Mouse (Mus musculus): ENCODE results near the gene Slfnl1. TPM values are rescaled to one million over a fixed set of nuclear protein-coding genes. Genes with fewer than 3 reads are reported as not detected.

Slfnl1 gene
- under 1 TPM; 0.56 to 0.66 TPM for total RNA-seq (2021)

DNA sequence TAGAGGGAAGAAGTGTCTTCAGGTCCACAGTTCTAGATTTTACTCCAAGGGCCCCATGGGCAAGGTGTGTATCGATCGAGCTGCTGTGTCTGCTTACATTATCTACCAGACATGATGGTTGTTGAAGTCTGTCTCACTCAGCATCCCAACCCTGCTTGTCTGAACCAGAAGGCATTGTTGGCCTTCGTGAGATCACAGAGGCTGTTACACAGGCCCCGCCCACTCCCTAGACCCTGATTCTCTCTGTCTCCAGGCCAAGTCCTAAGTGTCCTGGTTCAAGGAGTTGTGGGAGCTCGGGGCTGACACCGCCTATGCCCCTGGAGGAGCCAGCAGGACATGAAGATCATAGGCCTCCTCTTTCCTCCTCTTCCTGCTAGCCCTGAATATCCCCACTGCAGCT, at the start of gene Slfnl1:
Gene Slfnl1 (plus strand): TSS at position 246 of the 400 bp plus-strand sequence.
- no peak for DNase-seq
- intact Hi-C loops (cut with DNase I) = no loop called here

DNA sequence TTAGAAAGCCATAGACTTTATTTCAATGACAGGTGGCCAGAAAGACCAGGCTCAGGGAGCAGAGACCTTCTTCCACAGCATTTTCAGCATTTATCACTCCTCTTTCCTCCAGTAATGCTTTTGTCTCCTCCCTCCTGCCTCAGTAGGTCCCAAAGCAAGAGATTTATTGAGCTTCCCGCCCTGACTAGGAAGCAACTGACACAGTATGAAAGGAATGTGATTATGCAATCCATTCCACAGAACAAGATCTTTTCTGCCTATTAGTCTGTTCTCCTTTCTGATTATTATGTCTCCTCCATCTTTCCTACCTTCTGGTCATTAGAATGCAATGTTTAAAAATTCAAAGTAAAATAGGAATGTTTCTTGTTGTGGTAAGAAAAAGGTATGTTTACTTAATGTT, 44.3 kb upstream of the Slfnl1 start:
- DNase-seq = no peak
- intact Hi-C loops (cut with DNase I) = no loop called here

DNA sequence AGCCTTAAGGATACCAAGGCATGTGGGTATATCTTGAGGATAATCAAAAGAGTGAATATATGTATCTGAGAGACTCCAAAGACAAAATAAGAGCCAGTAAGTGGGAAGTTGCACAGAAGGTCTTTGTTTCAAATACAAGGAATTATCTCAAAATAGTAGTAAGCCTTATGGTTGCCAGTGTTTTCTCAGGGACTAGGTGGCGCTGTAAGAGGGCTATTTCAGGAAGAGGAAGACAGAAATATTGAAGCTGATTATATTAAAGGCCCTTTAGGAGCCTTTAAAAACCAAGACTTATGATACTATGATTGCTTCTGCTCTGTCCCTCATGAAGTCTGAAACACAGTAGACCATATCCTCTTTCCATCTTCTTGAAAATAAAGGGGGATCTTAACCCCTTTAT, 25.1 kb upstream of the Slfnl1 start:
- no peak for DNase-seq
- intact Hi-C loops (cut with DNase I) = no loop called here

DNA sequence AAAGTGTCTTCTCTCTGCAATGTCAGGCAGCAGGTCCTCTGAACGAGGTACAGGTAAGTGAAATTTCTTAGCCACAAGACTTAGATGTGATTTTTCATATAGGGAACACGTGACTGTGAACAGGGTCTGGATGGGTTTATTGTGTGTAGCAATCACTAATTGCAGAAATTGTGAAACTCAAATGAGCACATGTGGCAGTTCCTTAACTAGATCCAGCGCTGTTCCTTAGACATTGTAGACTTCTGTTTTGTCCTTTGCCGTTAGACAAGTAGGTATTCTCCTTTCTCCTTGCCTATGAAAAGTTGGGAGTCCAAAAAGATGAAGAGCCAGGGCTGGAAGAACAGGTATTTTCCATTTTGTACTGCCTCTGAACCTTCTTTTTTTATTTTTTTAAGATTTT, 20.8 kb upstream of the Slfnl1 start:
- no peak for DNase-seq
- intact Hi-C loops (cut with DNase I) = no loop called here

DNA sequence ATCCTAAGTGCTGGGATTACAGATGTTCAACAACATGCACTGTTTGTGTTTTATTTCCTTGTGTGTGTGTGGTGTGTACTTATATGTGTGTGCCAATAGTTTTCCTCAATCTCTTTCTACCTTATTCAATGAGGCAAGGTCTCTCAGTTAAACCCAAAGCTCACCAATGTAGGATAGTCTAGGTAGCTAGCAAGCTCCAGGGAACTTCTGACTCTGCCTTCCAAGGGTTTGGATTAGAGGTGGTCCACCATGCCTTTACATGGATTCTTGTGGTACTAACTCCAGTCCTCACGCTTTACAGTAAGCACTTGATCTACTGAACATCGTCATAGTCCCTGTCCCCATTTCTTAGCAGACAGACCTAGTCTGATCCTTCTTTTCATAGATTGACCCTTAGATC, 17.7 kb upstream of the Slfnl1 start:
- intact Hi-C loops (cut with DNase I) = no loop called here

DNA sequence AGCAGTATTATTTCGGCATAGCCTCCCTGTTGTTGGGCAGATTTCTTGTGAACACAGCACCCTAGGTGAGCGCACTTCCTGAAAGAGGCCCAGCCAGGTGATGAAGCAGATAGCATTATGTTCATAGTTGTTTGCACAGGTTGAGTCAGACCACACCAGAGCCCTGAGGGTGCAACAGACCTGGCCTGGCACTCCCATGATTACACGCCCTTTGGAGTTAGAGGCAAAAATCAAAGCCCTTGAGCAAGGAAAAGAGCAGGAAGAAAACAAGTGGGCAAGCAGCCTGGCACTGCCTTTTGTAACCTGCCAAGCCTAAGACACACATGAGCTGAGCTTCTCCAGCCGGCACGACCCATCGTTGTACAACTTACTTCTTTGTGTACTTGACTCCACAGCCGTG, 15.5 kb upstream of the Slfnl1 start:
- intact Hi-C loops (cut with DNase I) = no loop called here
- no peak for DNase-seq

More for the DNA sequence above, 17.7 kb upstream of the Slfnl1 start:
- no peak for DNase-seq

DNA sequence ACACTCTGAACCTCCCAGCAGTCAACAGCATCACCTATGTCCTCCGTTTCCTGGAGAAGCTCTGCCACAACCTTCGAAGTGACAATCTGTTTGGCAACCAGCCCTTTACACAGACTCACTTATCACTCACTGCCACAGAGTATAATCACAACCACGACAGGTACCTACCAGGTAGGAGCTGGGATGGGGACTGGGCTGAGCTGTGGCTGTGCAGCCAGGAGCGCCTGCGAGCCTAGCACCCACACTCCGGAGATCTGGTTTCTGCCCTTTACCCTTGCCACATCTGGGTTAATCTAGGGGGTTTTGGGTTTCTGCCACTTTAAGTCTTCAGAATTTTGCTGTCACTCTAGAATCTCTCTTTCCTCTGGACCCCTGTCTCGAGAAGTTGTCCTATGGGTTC, 15.1 kb upstream of the Slfnl1 start:
- DNase-seq = no peak
- intact Hi-C loops (cut with DNase I) = no loop called here

DNA sequence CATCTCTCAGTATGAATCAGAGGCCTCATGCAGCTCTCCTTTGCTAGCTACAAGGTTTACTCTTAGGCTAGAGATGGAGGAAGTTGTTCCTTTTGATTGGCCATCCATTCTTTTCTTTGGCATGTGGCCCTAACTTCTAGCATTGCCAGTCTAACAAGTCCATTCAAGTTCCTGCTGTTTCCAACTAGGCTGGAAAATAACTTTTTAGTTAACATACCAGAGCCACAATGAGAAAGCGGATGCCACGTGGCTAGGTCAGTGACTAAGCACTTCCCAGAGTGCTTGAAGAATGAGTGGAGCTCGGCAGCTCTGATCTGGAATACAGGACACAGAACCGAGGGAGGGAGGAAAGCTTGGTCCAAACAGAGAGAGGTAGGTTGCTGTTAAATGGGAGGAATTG, 14.7 kb upstream of the Slfnl1 start:
- no peak for DNase-seq
- intact Hi-C loops (cut with DNase I) = no loop called here

DNA sequence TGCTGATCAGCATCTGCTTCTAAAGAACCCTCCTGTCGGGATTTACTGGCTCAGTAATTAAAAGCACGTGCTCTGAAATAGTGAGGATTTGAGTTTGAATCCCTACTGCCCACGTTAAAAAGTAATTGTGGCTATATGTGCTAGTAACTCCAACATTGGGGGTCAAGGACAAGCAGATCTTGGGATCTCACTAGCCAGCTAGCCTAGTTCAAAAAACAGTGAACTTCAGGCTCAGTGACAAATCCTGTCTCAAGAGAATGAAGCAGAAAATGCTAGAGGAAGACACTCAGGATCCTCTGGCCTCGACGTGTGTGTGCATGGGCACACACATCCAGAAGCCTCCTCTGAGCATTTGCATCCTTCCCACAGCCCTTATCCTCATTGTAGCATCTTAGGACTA, 10.3 kb upstream of the Slfnl1 start:
- intact Hi-C loops (cut with DNase I) = no loop called here
- no peak for DNase-seq

DNA sequence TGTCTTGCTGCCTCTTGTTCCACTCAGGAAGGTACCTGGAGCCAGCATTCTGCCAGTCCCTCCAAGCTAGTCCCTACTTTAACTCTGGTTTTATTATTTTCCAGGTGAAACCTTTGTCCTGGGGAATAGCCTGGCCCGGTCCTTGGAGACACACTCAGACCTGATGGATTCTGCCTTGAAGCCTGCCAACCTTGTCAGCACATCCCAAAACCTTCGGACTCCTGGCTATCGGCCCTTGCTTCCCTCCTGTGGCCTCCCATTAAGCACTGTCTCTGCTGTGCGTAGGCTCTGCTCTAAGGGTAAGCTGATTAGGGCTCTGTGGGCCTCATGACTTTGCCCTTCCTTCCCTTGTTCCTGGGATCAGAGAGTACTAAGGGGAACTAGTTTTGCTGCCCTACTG, 9.7 kb upstream of the Slfnl1 start:
- intact Hi-C loops (cut with DNase I) = no loop called here
- no peak for DNase-seq

DNA sequence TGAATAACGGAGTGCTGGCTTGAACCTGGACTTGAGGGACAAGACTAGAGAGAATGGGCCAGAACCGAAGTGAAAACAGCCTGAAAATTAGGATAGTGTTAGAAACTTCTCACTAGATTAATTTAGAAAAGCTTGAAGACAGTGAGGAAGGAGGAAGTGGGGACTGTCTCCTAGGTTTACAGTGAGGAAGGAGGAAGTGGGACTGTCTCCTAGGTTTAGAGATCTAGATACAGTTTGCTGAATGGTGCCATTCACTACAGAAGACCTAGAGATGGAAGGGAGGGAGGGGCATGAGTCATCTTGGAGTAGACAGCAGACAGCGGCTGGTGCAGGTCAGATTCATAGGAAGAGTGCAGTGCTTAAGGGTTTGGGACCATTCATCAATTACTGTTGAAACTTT, 8.9 kb upstream of the Slfnl1 start:
- no peak for DNase-seq
- intact Hi-C loops (cut with DNase I) = no loop called here

DNA sequence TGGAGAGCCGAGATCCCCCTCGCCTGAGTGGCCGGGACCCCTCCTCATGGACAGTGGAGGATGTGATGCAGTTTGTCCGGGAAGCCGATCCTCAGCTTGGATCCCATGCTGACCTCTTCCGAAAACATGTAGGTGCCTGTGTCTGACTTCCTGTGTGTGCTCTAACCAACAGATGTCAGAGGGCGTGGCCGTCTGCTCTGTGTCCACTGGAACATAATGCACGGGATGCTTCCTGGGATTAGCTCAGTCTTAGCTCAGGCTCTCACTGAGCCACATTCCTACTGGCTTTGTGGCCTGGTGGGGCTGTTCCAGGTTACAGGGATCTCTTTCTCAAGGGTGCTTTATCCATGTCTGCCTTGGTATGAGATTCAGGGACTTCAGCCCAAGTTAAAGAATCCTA, 3.9 kb upstream of the Slfnl1 start:
- intact Hi-C loops (cut with DNase I) = no loop called here

DNA sequence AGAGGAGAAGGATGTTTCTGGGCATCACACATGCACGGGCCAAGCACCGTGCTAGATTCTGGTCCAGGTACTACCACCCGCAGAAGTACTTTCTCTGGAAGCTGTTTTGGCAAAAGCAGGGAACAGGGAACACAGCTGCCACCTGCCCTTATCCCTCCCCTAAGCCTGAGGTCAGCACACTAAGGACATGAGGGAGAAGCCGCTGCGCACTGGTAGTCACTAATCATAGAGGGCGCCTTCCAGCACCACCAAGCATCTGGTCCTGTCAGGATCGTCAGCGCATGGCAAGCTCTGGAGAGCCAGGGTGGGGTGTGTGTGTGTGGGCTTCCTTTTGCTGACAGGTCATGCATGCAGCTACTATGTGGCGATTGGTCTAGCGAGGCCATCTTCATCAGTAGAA, 6.6 kb downstream of the Slfnl1 start:
- intact Hi-C loops (cut with DNase I) = no loop called here

More for the DNA sequence above, 3.9 kb upstream of the Slfnl1 start:
- DNase-seq = no peak

DNA sequence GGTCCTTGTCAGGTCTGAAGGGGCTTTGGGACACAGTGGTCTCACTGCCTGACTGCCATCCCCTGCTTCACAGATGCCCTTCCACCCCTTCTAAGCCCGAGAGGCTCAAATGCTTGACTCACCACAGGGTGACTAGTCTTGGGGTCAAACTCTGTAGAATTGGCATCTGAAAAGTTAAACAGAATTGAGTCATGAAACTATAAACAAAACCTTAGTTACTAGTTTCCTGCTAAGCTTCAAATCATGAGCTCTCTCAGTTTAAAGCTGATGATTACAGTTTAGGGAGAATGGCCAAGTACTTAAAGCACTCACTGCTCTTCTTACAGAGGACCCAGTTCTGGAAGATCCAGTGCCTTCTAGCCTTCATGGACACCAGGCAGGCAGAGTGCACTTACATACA, 12.9 kb downstream of the Slfnl1 start:
- no peak for DNase-seq
- intact Hi-C loops (cut with DNase I) = no loop called here

More for the DNA sequence above, 6.6 kb downstream of the Slfnl1 start:
- no peak for DNase-seq

DNA sequence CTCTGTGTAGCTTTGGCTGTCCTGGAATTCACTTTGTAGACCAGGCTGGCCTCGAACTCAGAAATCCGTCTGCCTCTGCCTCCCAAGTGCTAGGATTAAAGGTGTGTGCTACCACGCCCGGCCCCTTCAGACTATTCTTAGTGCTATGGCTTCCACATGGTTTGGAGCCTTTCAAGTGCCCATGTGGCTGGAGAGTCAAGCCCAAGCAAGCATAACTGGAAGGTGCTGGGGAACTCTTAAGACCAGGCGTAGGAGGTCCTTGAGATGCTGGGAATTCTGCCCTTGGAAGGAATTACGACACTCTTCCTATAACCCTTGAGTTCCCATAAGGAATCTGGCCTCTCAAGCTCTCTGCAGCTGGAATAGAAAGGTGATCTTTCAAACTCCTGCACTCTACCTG, 24.6 kb downstream of the Slfnl1 start:
- no peak for DNase-seq
- intact Hi-C loops (cut with DNase I) = no loop called here

DNA sequence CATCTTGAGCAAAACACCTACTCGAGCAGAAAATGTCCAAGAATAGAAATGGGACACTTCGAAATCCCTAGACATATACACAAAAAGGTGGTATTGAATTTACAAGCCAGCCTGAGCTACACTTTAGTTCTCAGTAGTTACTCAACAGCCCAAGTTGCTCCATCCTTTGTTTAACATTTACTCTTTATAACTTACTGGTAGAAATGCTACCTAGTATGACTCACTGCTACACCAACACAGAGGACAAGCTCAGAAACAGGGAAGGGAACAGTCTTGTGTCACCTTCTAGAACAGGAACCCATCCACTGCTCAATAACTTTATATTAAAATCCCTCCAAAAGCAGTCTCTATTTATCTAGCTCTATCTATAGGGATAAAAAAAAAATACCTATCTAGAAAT, 33.7 kb downstream of the Slfnl1 start:
- intact Hi-C loops (cut with DNase I) = no loop called here
- DNase-seq = no peak

DNA sequence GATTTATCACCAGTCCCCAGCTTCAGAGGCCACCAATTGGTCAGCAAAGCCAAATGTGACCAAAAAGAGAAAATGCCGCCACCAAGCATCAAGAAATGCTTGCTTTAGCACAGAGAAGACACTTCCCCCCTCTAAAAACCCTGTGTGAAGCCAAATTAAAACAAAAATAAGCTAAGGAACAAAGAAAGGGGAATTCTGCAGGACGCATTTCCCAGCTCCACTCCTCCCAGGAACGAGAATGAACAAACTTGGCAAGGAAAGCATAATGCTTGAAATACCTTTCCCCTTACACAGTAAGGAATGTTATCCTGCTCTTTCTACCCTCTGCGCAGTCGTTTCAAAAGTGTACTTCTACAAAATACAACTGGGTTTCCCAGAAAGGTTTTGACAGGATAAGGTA, 36.0 kb downstream of the Slfnl1 start:
- intact Hi-C loops (cut with DNase I) = no loop called here
- DNase-seq = no peak

DNA sequence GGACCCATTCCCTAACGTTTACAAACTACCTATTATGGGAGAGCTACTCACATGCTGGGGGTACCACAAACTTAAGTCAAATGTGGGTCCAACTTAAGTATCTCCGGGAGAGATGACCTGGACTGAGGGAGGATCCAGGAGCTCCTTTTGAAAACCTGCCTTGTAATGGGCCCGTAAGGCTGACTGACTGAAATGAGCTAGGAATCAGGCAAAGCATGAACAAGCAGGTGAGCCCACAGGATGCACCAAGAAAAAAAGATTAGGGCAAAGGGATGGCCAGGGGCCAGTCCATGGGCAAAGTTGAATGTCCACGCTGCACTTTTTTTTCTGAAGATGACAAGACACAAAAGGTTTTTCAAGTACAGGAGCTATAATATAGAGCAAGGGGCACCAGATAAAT, 37.0 kb downstream of the Slfnl1 start:
- intact Hi-C loops (cut with DNase I) = no loop called here

DNA sequence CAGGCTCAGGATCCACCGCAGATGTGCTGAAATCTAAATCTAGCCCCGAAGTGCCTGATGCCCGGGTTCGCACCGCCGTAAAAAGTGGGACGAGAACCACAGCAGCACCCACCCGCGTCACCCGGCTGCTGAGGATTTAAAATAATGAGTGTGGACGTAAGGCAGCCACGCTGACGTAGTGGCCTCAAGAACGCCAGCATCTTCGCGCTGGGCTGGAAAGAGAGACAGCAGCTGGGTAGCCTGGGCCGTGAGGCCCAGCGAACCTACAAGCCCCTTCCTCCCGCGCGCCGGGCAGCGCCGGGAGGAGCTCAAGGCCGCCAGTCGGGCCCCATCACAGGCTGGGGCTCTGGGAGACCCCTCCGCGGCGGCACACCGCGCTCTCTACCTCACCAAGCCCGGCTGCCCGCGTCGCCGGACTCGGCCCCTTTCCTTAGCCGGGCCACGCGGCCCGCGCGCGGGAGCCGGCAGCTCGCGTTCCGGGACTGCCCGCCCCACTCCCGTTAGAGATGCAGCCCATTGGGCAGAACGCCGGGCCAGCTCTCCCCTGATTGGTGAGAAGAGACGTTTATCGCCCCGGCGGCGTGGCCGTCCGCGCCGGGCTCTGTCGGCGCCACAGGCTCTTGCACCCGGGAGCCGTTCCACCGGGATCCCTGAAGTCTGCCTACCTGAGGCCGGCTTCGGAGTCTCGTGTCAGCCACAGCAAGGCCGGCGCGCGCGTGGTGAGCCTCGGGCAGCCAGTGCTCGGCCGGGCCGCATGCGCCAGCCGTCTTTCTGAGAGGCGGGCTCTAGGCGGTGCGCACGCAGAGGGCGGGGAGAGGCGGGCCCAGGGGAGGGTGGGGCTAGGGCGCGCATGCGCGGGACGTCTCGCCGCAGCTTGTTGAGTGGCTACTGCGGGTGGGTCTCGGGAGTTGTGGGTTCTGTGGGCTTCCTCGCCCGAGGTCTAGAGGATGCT, 37.7 kb downstream of the Slfnl1 start, which contains the start of gene Ctps:
Gene Ctps (minus strand): TSS at position 791 of the 952 bp plus-strand sequence.
- peak; percentile 98 for DNase-seq
- intact Hi-C loops (cut with DNase I) = no loop called here

More for the DNA sequence above, 37.0 kb downstream of the Slfnl1 start:
- DNase-seq = no peak

DNA sequence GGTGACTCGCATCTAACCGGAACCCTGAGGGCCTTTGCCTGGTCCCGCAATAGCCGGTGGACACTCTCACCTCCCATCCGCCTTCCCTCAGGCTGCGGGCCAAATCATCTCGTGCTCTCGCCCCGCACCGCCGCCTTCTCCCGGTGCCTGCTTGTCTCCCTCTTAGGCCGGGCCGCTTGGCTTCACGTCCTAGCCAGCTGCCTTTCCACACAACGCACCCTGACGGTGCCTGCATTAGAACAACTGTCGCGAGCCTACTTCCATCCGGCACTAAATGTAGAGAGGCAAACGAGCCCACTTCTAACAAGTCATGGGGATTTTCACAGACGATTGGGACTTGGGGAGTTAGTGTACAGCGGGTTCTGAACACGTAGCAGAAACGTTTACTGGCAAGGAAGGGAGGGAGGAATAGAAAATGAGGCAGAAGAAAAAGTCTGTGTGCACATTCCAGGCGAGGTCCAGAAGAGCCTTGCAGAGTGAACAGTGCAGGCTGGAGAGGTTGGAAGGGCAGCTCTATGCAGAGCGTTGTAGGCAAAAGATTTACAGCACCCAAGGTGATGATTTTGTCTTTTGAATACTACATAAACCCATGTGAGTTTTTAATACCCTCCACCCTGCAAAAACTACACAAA, 38.5 kb downstream of the Slfnl1 start:
- no peak for DNase-seq
- intact Hi-C loops (cut with DNase I) = no loop called here

DNA sequence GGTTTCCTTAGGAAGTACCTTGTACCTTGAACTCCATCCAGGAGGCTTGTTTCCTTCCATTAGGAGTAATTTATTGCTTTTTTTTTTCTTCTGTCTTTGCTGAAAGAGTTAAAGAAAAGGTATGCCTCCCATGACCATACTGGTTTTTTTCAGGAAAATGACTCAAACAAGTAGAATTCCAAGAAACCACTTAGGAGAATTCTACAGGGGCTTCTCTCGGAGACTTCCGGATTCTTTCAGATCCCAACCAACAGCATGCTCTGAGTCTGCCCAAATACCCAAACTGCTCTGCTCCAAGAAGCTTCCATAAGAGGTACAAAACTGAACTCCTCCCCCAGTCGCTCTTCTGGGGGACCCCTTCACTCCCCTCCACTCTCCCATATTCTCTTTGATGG, 39.0 kb downstream of the Slfnl1 start:
- intact Hi-C loops (cut with DNase I) = no loop called here
- no peak for DNase-seq

DNA sequence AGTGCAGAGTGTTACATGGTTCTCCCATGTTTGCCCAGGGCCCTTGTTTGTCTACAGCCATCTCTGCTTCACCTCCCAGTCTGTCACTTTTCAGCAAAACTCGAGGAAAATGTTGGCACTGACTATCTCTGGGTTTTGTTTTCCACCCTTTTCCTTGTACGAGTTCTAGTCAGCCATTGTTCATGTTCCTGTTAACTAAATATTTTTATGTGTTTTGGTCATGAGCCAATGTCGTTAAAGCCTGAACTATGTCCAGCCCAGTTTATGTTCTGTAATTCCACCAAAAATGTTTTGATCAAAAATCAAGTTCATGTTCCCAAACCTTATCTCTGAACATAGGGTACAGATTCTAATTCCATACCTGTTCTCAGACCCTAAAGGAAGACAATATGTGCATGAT, 39.7 kb downstream of the Slfnl1 start:
- DNase-seq = no peak
- intact Hi-C loops (cut with DNase I) = no loop called here
